Mouse (Mus musculus) liver, postnatal 0 days (tissue): ENCODE results near the gene 6030408B16Rik. TPM values are rescaled to one million over a fixed set of nuclear protein-coding genes. Genes with fewer than 3 reads are reported as not detected.
"Not testable (repeated sequence)": the region's sequence is repeated elsewhere in the genome, so short reads cannot be mapped to it uniquely, and the experiment has no call there.

Source experiments
- ATAC-seq: fragments of 200-750 bp; cut with Nextera tagmentation; 2 replicates; pipeline ENCODE4 v1.8.0; 2017; ENCODE audit warnings: mild to moderate bottlenecking, moderate library complexity
- DNase-seq: peaks from one replicate; pipeline ENCODE4 v3.0.0-alpha.2; 2016
- H3K27ac ChIP-seq: fragments of 300-500 bp; sonication (generic); 2 replicates; pipeline ENCODE4 v1.5.1; 2014; ENCODE audit warnings: antibody characterized with exemption, moderate library complexity, mild to moderate bottlenecking, low read depth
- H3K27me3 ChIP-seq: fragments of 300-500 bp; sonication (generic); 2 replicates; pipeline ENCODE4 v1.6.1; 2014; ENCODE audit warnings: low read length, control low read depth, mixed read lengths; ENCODE audit not compliant: insufficient read depth
- H3K36me3 ChIP-seq: fragments of 300-500 bp; sonication (generic); replicated peaks from 2 replicates; pipeline ENCODE4 v1.6.1; 2014; ENCODE audit warnings: mild to moderate bottlenecking, control low read depth, low read length, moderate library complexity, mixed read lengths; ENCODE audit not compliant: insufficient read depth
- H3K4me1 ChIP-seq: fragments of 300-500 bp; sonication (generic); 2 replicates; pipeline ENCODE4 v1.6.1; 2014; ENCODE audit warnings: antibody characterized with exemption, mild to moderate bottlenecking, control low read depth; ENCODE audit not compliant: insufficient read depth
- H3K4me2 ChIP-seq: fragments of 300-500 bp; sonication (generic); 2 replicates; pipeline ENCODE4 v1.6.1; 2014; ENCODE audit warnings: low read depth, mild to moderate bottlenecking, low read length, moderate library complexity, mixed read lengths
- H3K4me3 ChIP-seq: fragments of 300-500 bp; sonication (generic); 2 replicates; pipeline ENCODE4 v1.5.1; 2014; ENCODE audit warnings: low read depth, low read length
- H3K9ac ChIP-seq: fragments of 300-500 bp; sonication (generic); replicated peaks from 2 replicates; pipeline ENCODE4 v1.6.1; 2014; ENCODE audit warnings: mild to moderate bottlenecking, moderate library complexity
- H3K9me3 ChIP-seq: fragments of 300-500 bp; sonication (generic); 2 replicates; pipeline ENCODE4 v1.6.1; 2016; ENCODE audit warnings: mild to moderate bottlenecking, control low read depth, low read length, mixed read lengths
- CTCF ChIP-seq: sonication (generic); IDR thresholded peaks from 2 replicates; pipeline ENCODE4 v1.5.1; 2016; ENCODE audit warnings: antibody characterized with exemption, low read depth
- EP300 ChIP-seq: IDR thresholded peaks from 2 replicates; pipeline ENCODE4 v1.6.1; 2016; ENCODE audit warnings: antibody characterized with exemption, low read depth, mild to moderate bottlenecking
- WGBS: fragments of 180-500 bp; shearing (Covaris S2); extraction: QIAGEN DNeasy Blood & Tissue Kit; methylation state at CpG from one replicate; pipeline ENCODE4 v1.1.7; 2014; ENCODE audit not compliant: insufficient replicate concordance; 5-methylcytosine and 5-hydroxymethylcytosine counted together
- polyA plus RNA-seq: library from polyadenylated mRNA; unstranded; fragments of >200 nt; fragmentation: Nextera tagmentation; extraction: Ambion mirVana; gene quantifications from 2 replicates; pipeline ENCODE4 v1.2.1, GENCODE M21; 2015

6030408B16Rik gene
- polyA plus RNA-seq, 1 experiment from 2014 or later, result 0.36 TPM

GRCm38 (mm10) chr15:101321126-101321525 lies 28.1 kb downstream of the 6030408B16Rik start:
- no peak overlapping the region for H3K4me3 ChIP-seq
- H3K27ac ChIP-seq, result no peak overlapping the region
- 0 out of 2 replicates have a peak, but pooled peaks cover 3% of the 10 kb centered on the region for H3K27me3 ChIP-seq
- no peak for DNase-seq
- H3K4me1 ChIP-seq, result peaks cover 18% of the 10 kb centered on the region
- ATAC-seq, result no peak
- WGBS, result 23% methylated on average over 5 of the region's 5 CpGs
- H3K36me3 ChIP-seq, result no peaks in the 10 kb centered on the region
- no peak overlapping the region for H3K9ac ChIP-seq
- H3K9me3 ChIP-seq, result no peaks in the 10 kb centered on the region
- TF ChIP-seq CTCF (no peak), EP300 (no peak)
- no peak overlapping the region for H3K4me2 ChIP-seq

GRCm38 (mm10) chr15:101322106-101322505 lies 29.1 kb downstream of the 6030408B16Rik start:
- Histone ChIP-seq H3K36me3 (no peaks in the 10 kb centered on the region), H3K4me2 (no peak overlapping the region), H3K4me3 (no peak overlapping the region), H3K4me1 (peaks cover 18% of the 10 kb centered on the region), H3K9ac (no peak overlapping the region), H3K27ac (no peak overlapping the region), H3K27me3 (0 out of 2 replicates have a peak, but pooled peaks cover 5% of the 10 kb centered on the region), H3K9me3 (no peaks in the 10 kb centered on the region)
- ATAC-seq, result no peak
- WGBS, result 72% methylated on average over 5 of the region's 5 CpGs
- TF ChIP-seq CTCF (no peak), EP300 (no peak)
- no peak for DNase-seq

- WGBS, result 76% methylated on average over 7 of the region's 7 CpGs
- no peak overlapping the region for H3K9ac ChIP-seq
- no peak overlapping the region for H3K4me2 ChIP-seq
- H3K4me3 ChIP-seq, result no peak overlapping the region
- TF ChIP-seq EP300 (no peak), CTCF (no peak)
- no peak overlapping the region for H3K27ac ChIP-seq
- no peaks in the 10 kb centered on the region for H3K36me3 ChIP-seq
- 0 out of 2 replicates have a peak, but pooled peaks cover 2% of the 10 kb centered on the region for H3K27me3 ChIP-seq
- DNase-seq (no peak), ATAC-seq (no peak)
- no peaks in the 10 kb centered on the region for H3K9me3 ChIP-seq
- H3K4me1 ChIP-seq, result peaks cover 18% of the 10 kb centered on the region
These were observed 29.6 kb downstream of the 6030408B16Rik start for GRCm38 (mm10) chr15:101322640-101323039.

- TF ChIP-seq CTCF (0 out of 2 replicates have a peak, but pooled peaks have one; percentile 11), EP300 (no peak)
- no peak for DNase-seq
- Histone ChIP-seq H3K27me3 (0 out of 2 replicates have a peak, but pooled peaks cover 2% of the 10 kb centered on the region), H3K4me2 (no peak overlapping the region), H3K27ac (no peak overlapping the region), H3K36me3 (no peaks in the 10 kb centered on the region), H3K9me3 (no peaks in the 10 kb centered on the region), H3K4me3 (no peak overlapping the region), H3K4me1 (peaks cover 16% of the 10 kb centered on the region), H3K9ac (no peak overlapping the region)
- ATAC-seq, result no peak
- WGBS, result 88% methylated on average over 5 of the region's 5 CpGs
These were observed 30.5 kb downstream of the 6030408B16Rik start for GRCm38 (mm10) chr15:101323511-101323910.

GRCm38 (mm10) chr15:101324409-101324808 lies 31.4 kb downstream of the 6030408B16Rik start:
- DNase-seq, H3K4me3 ChIP-seq, H3K4me2 ChIP-seq, H3K9ac ChIP-seq, H3K9me3 ChIP-seq, H3K27ac ChIP-seq, H3K36me3 ChIP-seq, ATAC-seq, H3K4me1 ChIP-seq, H3K27me3 ChIP-seq: not testable (repeated sequence)

- Histone ChIP-seq H3K9me3 (no peaks in the 10 kb centered on the region), H3K27ac (no peak overlapping the region), H3K4me3 (no peak overlapping the region), H3K36me3 (no peaks in the 10 kb centered on the region), H3K27me3 (0 out of 2 replicates have a peak, but pooled peaks cover 2% of the 10 kb centered on the region), H3K4me2 (no peak overlapping the region), H3K4me1 (no peaks in the 10 kb centered on the region), H3K9ac (no peak overlapping the region)
- TF ChIP-seq EP300, result no peak
- peak; percentile 35 for ATAC-seq
- DNase-seq, result peak; percentile 50
- 33% methylated on average over 10 of the region's 10 CpGs for WGBS
These were observed 33.1 kb downstream of the 6030408B16Rik start for GRCm38 (mm10) chr15:101325991-101326534.
